Mouse (Mus musculus): ENCODE data around the gene Vmn1r224. TPM values are rescaled to one million over a fixed set of nuclear protein-coding genes. Genes with fewer than 3 reads are reported as not detected.

Vmn1r224 gene
- polyA plus RNA-seq (2015; fragmentation: Nextera tagmentation; extraction: Ambion mirVana) = not detected in 2 replicates

DNA sequence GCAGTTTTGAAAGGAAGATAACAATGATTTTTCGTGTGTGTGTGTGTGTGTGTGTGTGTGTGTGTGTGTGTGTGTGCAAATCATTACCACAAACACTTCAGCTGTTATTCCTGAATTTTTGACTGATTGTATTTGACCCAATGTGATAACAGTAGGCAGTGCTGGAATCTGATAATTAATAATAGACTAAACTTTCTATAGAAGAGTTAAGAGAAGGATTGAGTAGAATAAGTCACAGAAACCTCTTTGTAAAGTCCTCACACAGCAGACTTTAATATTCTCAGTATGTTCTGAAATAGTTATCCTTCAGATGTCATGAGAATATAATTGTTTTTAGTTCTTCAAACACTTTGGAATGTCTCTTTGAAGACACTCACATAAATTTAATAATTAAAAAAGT, at the start of gene Vmn1r224:
Vmn1r224 (plus strand) TSS at position 301 of the 400 bp plus-strand sequence.
- Histone ChIP-seq H3K9ac (no peak within 1 kb of the TSS), H3K4me2 (no peak within 1 kb of the TSS), H3K27me3 (replicated peaks) (no peaks in the 10 kb centered on the region), H3K9me3 (peaks cover 14% of the 10 kb centered on the region; the same call in 1 of the 2 replicates), H3K36me3 (no peaks in the 10 kb centered on the region), H3K4me3 (no peak within 1 kb of the TSS), H3K27ac (replicated peaks) (no peak within 1 kb of the TSS), H3K4me1 (no peaks in the 10 kb centered on the region)
- WGBS = 12% methylated on average over 1 of the region's 1 CpGs
- ATAC-seq (ENCODE audit: extremely low read depth, insufficient number of reproducible peaks, low FRiP score, low TSS enrichment) = no peak

DNA sequence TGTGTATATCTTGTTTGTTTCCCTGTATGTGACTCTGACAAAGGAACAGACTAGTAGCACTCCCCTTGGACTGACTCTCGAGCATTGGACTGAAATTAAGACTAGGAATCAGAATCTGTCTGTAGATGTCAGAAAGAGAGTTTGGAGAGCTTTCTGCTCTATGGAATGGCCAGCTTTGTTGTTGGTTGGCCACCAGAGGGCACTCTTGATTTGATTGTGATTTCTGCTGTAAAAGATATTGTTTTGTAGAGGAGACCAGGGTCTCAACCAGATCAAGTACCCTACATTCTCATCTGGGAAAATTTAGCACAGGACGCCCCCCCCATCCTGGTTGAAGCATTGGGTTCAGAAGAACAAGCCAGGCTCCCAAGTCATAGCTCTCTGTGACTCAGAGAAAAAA, 14.8 kb upstream of the Vmn1r224 start:
- WGBS = 30% methylated on average over 2 of the region's 2 CpGs
- Histone ChIP-seq H3K9me3 (peaks cover 45% of the 10 kb centered on the region), H3K27ac (replicated peaks) (no peak overlapping the region), H3K4me2 (no peak overlapping the region), H3K9ac (no peak overlapping the region), H3K4me3 (no peak overlapping the region), H3K27me3 (replicated peaks) (no peaks in the 10 kb centered on the region), H3K4me1 (no peaks in the 10 kb centered on the region), H3K36me3 (no peaks in the 10 kb centered on the region)
- no peak for ATAC-seq (ENCODE audit: extremely low read depth, insufficient number of reproducible peaks, low FRiP score, low TSS enrichment)

DNA sequence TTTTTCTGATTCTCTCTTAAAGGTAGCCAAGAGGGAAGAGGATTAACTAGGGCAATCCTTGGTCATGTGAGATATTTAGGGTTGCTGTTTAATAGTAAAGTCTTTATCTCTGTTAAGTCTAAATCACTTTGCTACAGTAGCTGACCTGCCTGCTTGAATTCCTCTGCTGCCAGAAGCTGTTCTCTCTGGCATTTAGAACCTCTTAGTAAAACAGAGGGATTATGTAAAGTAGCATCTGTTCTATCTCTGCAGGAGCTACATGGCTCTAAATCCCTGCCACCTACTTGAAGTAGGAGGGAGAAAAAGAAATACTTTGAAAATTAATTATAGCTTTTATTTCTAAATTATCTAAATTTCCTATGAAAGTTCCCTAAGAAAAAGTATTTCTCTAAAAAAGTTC, 25.3 kb downstream of the Vmn1r224 start:
- no peak overlapping the region for H3K4me2 ChIP-seq
- H3K36me3 ChIP-seq = no peaks in the 10 kb centered on the region
- H3K27ac ChIP-seq (replicated peaks) = no peak overlapping the region
- no peak for ATAC-seq (ENCODE audit: extremely low read depth, insufficient number of reproducible peaks, low FRiP score, low TSS enrichment)
- no peak overlapping the region for H3K4me3 ChIP-seq
- no peaks in the 10 kb centered on the region for H3K4me1 ChIP-seq
- no peak overlapping the region for H3K9ac ChIP-seq
- peaks cover 33% of the 10 kb centered on the region; the same call in 1 of the 2 replicates for H3K9me3 ChIP-seq
- no peaks in the 10 kb centered on the region for H3K27me3 ChIP-seq (replicated peaks)

DNA sequence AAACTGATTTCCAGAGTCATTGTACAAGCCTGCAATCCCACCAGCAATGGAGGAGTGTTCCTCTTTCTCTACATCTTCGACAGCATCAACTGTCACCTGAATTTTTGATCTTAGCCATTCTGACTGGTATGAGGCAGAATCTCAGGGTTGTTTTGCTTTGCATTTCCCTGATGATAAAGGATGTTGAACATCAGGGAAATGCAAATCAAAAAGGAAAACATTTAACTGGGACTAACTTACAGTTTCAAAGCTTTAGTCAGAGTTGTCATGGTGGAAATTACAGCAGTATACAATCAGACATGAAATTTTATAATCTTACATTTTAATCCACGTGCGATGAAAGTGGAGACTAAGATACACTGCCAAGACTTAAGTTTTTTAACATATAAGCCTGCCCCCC, 59.4 kb downstream of the Vmn1r224 start:
- no peaks in the 10 kb centered on the region for H3K36me3 ChIP-seq
- WGBS = 65% methylated on average over 3 of the region's 3 CpGs
- no peak for ATAC-seq (ENCODE audit: extremely low read depth, insufficient number of reproducible peaks, low FRiP score, low TSS enrichment)
- H3K9ac ChIP-seq = no peak overlapping the region
- no peak overlapping the region for H3K27ac ChIP-seq (replicated peaks)
- H3K27me3 ChIP-seq (replicated peaks) = no peaks in the 10 kb centered on the region
- no peaks in the 10 kb centered on the region for H3K4me1 ChIP-seq
- H3K4me2 ChIP-seq = no peak overlapping the region
- H3K9me3 ChIP-seq = peaks cover 4% of the 10 kb centered on the region; the same call in 1 of the 2 replicates
- H3K4me3 ChIP-seq = no peak overlapping the region

Other genes starting within 250 kb of the Vmn1r224 start
- not detected in 2 replicates for gene Fpr-rs6, start 231.0 kb upstream of the Vmn1r224 start, polyA plus RNA-seq (2015; fragmentation: Nextera tagmentation; extraction: Ambion mirVana)
- not detected in 2 replicates for gene Vmn2r105, start 179.1 kb upstream of the Vmn1r224 start, polyA plus RNA-seq (2015; fragmentation: Nextera tagmentation; extraction: Ambion mirVana)
- not detected in 2 replicates for gene Vmn2r106, start 128.6 kb upstream of the Vmn1r224 start, polyA plus RNA-seq (2015; fragmentation: Nextera tagmentation; extraction: Ambion mirVana)
- not detected in 2 replicates for gene Vmn2r107, start 68.9 kb upstream of the Vmn1r224 start, polyA plus RNA-seq (2015; fragmentation: Nextera tagmentation; extraction: Ambion mirVana)
- not detected in 2 replicates for gene Vmn2r108, start 67.2 kb downstream of the Vmn1r224 start, polyA plus RNA-seq (2015; fragmentation: Nextera tagmentation; extraction: Ambion mirVana)
- not detected in 2 replicates for gene Vmn1r225, start 84.0 kb downstream of the Vmn1r224 start, polyA plus RNA-seq (2015; fragmentation: Nextera tagmentation; extraction: Ambion mirVana)
- not detected in 2 replicates for gene Vmn2r109, start 150.6 kb downstream of the Vmn1r224 start, polyA plus RNA-seq (2015; fragmentation: Nextera tagmentation; extraction: Ambion mirVana)
- gene Vmn2r110, start 182.3 kb downstream of the Vmn1r224 start, polyA plus RNA-seq (2015; fragmentation: Nextera tagmentation; extraction: Ambion mirVana) = 0.01 and 0.03 TPM in 2 replicates
- gene Fpr-rs3, start 210.7 kb downstream of the Vmn1r224 start, polyA plus RNA-seq (2015; fragmentation: Nextera tagmentation; extraction: Ambion mirVana) = not detected in 2 replicates